Mouse (Mus musculus) neutrophil, adult 5-6 weeks (primary cell): ENCODE measurements around the gene Krt39. TPM values are rescaled to one million over a fixed set of nuclear protein-coding genes. Genes with fewer than 3 reads are reported as not detected.

Experiments used
- ATAC-seq: fragments of 151-379, 151-347 bp; 2 replicates; pipeline ENCODE4 v1.8.0; 2017; ENCODE audit warnings: mild to moderate bottlenecking, moderate TSS enrichment; ENCODE audit not compliant: insufficient number of reproducible peaks, poor library complexity, low FRiP score, severe bottlenecking; ENCODE audit errors: extremely low read depth
- total RNA-seq: library from RNA; stranded (forward); fragments of 200-1000 nt; gene quantifications from 2 replicates; pipeline ENCODE4 v1.2.3, GENCODE M21; 2017

Gene Krt39
- total RNA-seq, 1 experiment from 2014 or later = not detected

GRCm38 (mm10) chr11:99474981-99475380 is 46.2 kb downstream of the Krt39 start:
- ATAC-seq = no peak

GRCm38 (mm10) chr11:99473433-99473832 is 47.7 kb downstream of the Krt39 start:
- no peak for ATAC-seq

- ATAC-seq = no peak
Measured at GRCm38 (mm10) chr11:99472405-99472804, 48.7 kb downstream of the Krt39 start.

GRCm38 (mm10) chr11:99471946-99472345 is 49.2 kb downstream of the Krt39 start:
- no peak for ATAC-seq

- no peak for ATAC-seq
Measured at GRCm38 (mm10) chr11:99469228-99469627, 51.9 kb downstream of the Krt39 start.

- no peak for ATAC-seq
Measured at GRCm38 (mm10) chr11:99468566-99468965, 52.6 kb downstream of the Krt39 start.

- no peak for ATAC-seq
Measured at GRCm38 (mm10) chr11:99466316-99466715, 54.8 kb downstream of the Krt39 start.

GRCm38 (mm10) chr11:99464836-99465235 is 56.3 kb downstream of the Krt39 start:
- no peak for ATAC-seq

Other genes starting within 250 kb of the Krt39 start
- gene Krt24, start 236.1 kb downstream of the Krt39 start, total RNA-seq = not detected in 2 replicates
- not detected in 2 replicates for gene Krt25, start 198.4 kb downstream of the Krt39 start, total RNA-seq
- gene Krt26, start 183.4 kb downstream of the Krt39 start, total RNA-seq = not detected in 2 replicates
- gene Krt27, start 170.2 kb downstream of the Krt39 start, total RNA-seq = not detected in 2 replicates
- not detected in 2 replicates for gene Krt28, start 146.4 kb downstream of the Krt39 start, total RNA-seq
- 0.93 TPM in 1 of 2 replicates, not detected in the other for gene Krt10, start 132.0 kb downstream of the Krt39 start, total RNA-seq
- gene Krt12, start 99.1 kb downstream of the Krt39 start, total RNA-seq = 0.58 TPM in 1 of 2 replicates, not detected in the other
- not detected in 2 replicates for gene Krt20, start 83.2 kb downstream of the Krt39 start, total RNA-seq
- gene Krt23, start 28.2 kb downstream of the Krt39 start, total RNA-seq = 1.5 and 2.9 TPM in 2 replicates
- not detected in 2 replicates for gene Krt40, start 21.8 kb upstream of the Krt39 start, total RNA-seq
- not detected in 2 replicates for gene Krtap3-3, start 29.5 kb upstream of the Krt39 start, total RNA-seq
- gene Krtap3-2, start 35.5 kb upstream of the Krt39 start, total RNA-seq = not detected in 2 replicates
- not detected in 2 replicates for gene Gm11939, start 38.1 kb upstream of the Krt39 start, total RNA-seq
- not detected in 2 replicates for gene Krtap3-1, start 45.3 kb upstream of the Krt39 start, total RNA-seq
- gene Krtap1-5, start 59.7 kb upstream of the Krt39 start, total RNA-seq = not detected in 2 replicates
- gene Krtap1-4, start 62.3 kb upstream of the Krt39 start, total RNA-seq = not detected in 2 replicates
- not detected in 2 replicates for gene Krtap1-3, start 70.0 kb upstream of the Krt39 start, total RNA-seq
- not detected in 2 replicates for gene Krtap9-3, start 76.8 kb upstream of the Krt39 start, total RNA-seq
- not detected in 2 replicates for gene Gm11938, start 82.0 kb upstream of the Krt39 start, total RNA-seq
- gene Gm11937, start 88.9 kb upstream of the Krt39 start, total RNA-seq = not detected in 2 replicates
- not detected in 2 replicates for gene Krtap2-4, start 93.5 kb upstream of the Krt39 start, total RNA-seq
- gene Gm11562, start 99.1 kb upstream of the Krt39 start, total RNA-seq = not detected in 2 replicates
- gene Krtap4-1, start 106.9 kb upstream of the Krt39 start, total RNA-seq = not detected in 2 replicates
- gene Krtap4-2, start 113.7 kb upstream of the Krt39 start, total RNA-seq = not detected in 2 replicates
- not detected in 2 replicates for gene Krtap4-7, start 122.8 kb upstream of the Krt39 start, total RNA-seq
- not detected in 2 replicates for gene Gm11555, start 128.9 kb upstream of the Krt39 start, total RNA-seq
- gene Gm11563, start 137.6 kb upstream of the Krt39 start, total RNA-seq = not detected in 2 replicates
- gene Krtap4-6, start 144.6 kb upstream of the Krt39 start, total RNA-seq = not detected in 2 replicates
- not detected in 2 replicates for gene Gm14190, start 169.4 kb upstream of the Krt39 start, total RNA-seq
- gene Gm14180, start 213.0 kb upstream of the Krt39 start, total RNA-seq = not detected in 2 replicates